Mouse (Mus musculus): Measurements from ENCODE around the gene Apof.

Gene Apof

DNA sequence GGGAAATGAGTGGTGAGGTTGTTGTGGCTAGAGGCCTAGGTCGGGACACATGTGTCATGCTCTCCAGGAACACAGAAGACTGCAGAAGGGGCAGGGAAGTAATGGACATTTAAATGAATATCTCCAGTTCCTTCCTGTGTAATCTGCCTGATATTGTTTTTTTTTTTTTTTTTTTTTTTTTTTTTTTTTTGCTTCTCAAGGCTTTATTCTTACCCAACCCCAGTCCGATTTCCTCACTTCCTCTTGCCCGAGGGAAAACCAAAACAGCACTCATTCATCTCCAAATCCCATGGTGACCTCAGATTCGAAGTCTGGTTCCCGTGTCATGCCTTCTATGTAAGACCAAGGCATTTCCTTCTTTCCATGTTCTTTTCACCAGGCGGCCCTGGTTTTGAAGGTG is 29.8 kb downstream of the Apof start:
- no peak for DNase-seq (ENCODE audit: low spot score)

DNA sequence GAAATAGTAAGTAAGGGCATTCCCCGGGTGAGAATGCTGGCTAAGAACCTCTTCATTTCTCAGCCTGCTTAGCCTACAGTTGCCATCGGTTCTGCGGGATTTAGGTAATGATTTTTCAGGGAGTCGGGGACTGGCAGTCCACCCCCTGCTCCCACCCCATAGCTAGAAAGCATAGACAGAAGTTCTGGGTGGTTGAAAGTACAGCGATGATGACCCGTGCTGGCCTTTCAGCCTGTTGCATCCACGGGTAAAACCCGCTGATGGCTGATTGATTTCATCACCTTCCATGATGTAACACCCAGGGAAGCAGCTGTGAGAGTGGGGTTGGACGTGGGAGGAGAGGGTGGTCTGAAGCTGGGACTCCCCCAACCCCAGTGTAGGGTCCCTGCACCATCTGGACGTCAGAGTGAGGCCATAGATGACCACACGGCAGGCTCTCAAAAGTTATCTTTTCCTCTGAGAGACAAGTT is 30.3 kb downstream of the Apof start, which contains the start of gene Il23a:
Il23a (minus strand) TSS at position 51 of the 470 bp plus-strand sequence.
- no peak for DNase-seq (ENCODE audit: low spot score)

DNA sequence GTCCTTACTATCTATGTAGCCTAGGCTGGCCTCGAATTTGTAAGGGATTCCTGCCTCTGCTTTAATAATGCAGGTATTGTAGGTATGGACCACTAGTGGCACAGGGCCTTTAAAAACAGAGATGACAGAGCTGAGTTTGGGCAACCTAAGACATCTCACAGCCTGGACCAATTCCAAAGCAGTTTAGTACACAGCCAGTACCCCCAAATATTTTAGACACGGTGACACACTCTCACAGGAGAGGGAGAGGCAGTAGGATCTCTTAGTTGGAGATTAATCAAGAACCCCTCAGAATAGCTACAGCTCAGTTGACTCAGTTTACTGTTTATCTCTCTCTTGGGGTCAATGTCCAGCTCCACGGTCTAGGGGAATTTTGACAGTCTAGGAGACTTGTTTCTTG is 33.9 kb downstream of the Apof start:
- no peak for DNase-seq (ENCODE audit: low spot score)

DNA sequence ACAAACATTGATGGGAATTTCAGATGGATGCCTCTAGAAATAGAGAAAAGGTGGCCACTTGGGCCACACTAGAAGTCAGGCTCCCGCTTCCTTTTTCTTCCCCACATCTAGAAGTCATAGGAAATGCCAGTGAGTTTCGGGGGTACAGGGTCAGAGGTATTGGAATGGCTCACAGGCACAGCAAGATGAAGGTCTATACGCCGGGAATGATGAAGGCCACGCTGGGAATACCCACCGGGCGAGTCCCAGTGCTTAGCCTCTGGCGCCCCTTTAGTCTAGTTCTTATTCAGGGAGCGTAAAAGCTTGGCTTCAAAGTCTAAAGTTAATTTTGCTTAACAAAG is 34.3 kb downstream of the Apof start:
- DNase-seq (ENCODE audit: low spot score) = no peak

DNA sequence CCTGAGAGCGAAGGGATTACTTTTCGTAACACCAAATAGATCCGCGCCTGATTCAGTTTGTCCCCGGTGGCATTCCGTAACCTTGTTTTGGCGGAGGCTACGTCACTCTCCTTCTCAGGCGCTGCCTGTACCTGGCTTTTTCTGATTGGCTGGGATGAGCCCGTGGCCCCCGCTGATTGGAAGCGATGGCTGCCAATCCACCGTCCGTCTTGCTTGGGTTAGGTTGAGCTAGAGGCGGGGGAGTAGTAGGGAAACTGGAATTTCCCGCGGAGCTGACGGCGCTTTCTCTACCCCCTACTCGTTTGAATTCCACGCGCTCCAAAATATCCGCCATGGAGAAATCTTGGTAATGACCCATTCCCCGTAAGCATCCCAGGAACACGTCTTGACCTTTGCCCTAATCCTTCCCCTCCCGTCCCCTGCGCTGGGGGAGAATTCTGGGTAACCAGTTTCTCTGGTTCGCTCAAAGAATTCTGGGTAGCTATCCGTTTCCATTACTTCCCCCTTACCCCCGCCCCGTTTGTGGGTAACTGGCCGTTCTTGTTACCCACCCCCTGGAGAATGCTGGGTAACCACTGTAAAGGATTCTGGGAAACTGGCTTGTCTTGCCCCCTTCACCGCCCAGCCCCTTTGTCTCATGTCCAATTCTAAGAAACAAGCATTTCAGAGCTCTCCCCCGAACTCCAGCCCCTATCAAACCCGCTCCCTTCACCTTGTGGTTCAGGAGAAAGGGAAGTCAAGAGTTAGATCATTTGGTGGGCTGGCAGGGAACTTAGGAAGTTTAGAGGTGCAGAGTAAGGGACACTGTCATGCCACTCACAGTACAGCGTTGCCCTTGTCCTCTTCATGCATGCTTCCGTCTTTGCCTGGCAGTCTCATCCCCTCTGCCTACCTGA is 34.9 kb downstream of the Apof start, which contains the start of gene Pan2:
Pan2 (plus strand) TSS at position 210 of the 896 bp plus-strand sequence.
- DNase-seq (ENCODE audit: low spot score) = peak; percentile 100

DNA sequence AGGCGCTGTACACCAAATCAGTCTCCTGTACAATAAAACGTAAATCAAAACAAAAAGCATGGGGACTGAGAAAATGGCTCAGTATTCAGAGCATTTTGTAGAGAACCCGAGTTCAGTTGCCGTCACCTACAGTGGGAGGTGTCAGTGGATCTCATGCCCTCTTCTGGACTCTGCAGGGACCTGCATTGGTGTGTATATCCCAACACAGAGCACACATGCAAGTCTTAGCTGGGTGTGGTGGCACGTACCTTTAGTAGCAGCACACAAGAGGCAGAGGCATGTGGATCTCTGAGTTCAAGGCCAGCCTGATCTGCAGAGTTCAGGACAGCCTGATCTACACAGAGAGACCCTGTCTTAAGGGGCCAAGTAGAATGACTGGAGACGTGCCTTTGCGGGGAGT is 41.2 kb downstream of the Apof start:
- no peak for DNase-seq (ENCODE audit: low spot score)

DNA sequence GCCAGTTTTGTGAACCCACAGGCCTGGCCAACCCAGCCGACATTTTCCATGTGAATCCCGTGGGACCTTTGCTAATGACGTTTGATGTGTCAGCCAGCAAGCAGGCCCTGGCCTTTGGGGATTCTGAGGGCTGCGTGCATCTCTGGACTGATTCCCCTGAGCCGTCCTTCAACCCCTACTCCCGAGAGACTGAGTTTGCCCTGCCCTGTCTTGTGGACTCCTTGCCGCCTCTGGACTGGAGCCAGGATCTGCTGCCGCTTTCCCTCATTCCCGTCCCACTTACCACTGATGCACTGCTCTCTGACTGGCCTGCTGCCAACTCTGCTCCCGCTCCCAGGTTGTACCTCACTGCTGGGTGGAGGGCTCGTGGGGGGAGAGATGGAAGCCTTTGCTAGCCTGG is 41.7 kb downstream of the Apof start:
- DNase-seq (ENCODE audit: low spot score) = no peak

DNA sequence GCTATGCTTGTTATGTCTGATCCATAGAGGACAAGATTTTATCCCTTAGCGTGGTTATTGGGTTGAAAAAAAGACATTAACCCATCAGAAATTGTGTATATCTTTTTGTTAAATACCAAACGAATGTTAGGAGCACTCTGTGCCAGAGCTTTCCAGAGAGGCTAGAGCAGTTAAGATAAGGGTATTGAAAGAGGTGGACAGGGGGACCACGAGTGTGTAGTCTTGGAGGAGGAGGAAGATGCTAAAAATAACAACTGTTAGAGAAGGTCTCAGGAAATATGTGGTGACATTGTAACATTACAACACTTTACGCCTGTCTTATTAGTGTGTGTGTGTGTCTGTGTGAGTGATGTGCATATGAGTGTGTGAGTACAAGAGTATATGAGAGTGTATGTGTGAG is 42.4 kb downstream of the Apof start:
- DNase-seq (ENCODE audit: low spot score) = no peak

DNA sequence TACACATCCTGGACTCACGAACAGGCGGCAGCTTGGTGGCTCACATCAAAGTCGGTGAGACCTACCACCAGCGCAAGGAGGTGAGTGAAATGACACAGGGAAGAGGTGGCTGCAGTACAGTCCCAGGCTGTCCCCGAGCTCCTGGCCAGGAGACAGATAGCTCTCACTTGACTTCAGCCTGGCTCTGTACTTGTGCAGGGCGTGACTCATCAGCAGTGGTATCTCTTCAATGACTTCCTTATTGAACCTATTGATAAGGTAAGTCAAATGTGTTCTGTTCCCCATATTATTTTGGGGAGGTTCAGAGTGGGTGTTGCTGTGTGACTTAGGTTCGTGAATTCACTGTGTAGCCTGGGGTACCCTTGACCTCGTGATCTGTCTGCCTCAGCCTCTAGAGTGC is 47.1 kb downstream of the Apof start:
- no peak for DNase-seq (ENCODE audit: low spot score)
